Mouse (Mus musculus) activated CD4-positive, CD25-positive, alpha-beta regulatory T cell, adult 4 months (primary cell): ENCODE results near the gene Tenm1. TPM values are rescaled to one million over a fixed set of nuclear protein-coding genes. Genes with fewer than 3 reads are reported as not detected.

Experiments used
- ATAC-seq: one replicate; pipeline ENCODE4 v1.8.0; 2017
- polyA plus RNA-seq, 2 experiments: library from polyadenylated mRNA; unstranded; fragments of 100-300 nt; shearing (Covaris generic); gene quantifications; one replicate each; pipeline ENCODE4 v1.2.1; 2017

Gene Tenm1
- polyA plus RNA-seq, 2 experiments from 2014 or later: 0.07 TPM; not detected in 1

GRCm38 (mm10) chrX:42718078-42718785 lies 710.7 kb downstream of the Tenm1 start:
- ATAC-seq: no peak

GRCm38 (mm10) chrX:42700291-42700690 lies 728.6 kb downstream of the Tenm1 start:
- ATAC-seq: no peak

GRCm38 (mm10) chrX:42647131-42647530 lies 781.8 kb downstream of the Tenm1 start:
- ATAC-seq: no peak

GRCm38 (mm10) chrX:42580521-42580920 lies 848.4 kb downstream of the Tenm1 start:
- ATAC-seq: no peak

- no peak for ATAC-seq
Observed at GRCm38 (mm10) chrX:42558683-42559082, 870.2 kb downstream of the Tenm1 start.

GRCm38 (mm10) chrX:42557284-42557683 lies 871.6 kb downstream of the Tenm1 start:
- peak; percentile 65 for ATAC-seq

GRCm38 (mm10) chrX:42548513-42548912 lies 880.4 kb downstream of the Tenm1 start:
- ATAC-seq: peak; percentile 63

- no peak for ATAC-seq
Observed at GRCm38 (mm10) chrX:42545076-42545475, 883.9 kb downstream of the Tenm1 start.

GRCm38 (mm10) chrX:42540756-42541053 lies 888.2 kb downstream of the Tenm1 start:
- peak; percentile 70 for ATAC-seq

- peak; percentile 37 for ATAC-seq
Observed at GRCm38 (mm10) chrX:42540030-42540755, 888.7 kb downstream of the Tenm1 start.

- no peak for ATAC-seq
Observed at GRCm38 (mm10) chrX:42530703-42531102, 898.2 kb downstream of the Tenm1 start.

- ATAC-seq: no peak
Observed at GRCm38 (mm10) chrX:42522868-42523267, 906.1 kb downstream of the Tenm1 start.

- ATAC-seq: no peak
Observed at GRCm38 (mm10) chrX:42512567-42512966, 916.4 kb downstream of the Tenm1 start.

GRCm38 (mm10) chrX:42511105-42511504 lies 917.8 kb downstream of the Tenm1 start:
- peak; percentile 62 for ATAC-seq

- ATAC-seq: peak; percentile 62
Observed at GRCm38 (mm10) chrX:42502291-42503043, 926.5 kb downstream of the Tenm1 start, which contains the start of gene Sh2d1a. Gene Sh2d1a, plus strand, starts transcription at chrX:42502453.

- ATAC-seq: no peak
Observed at GRCm38 (mm10) chrX:42500538-42500937, 928.4 kb downstream of the Tenm1 start.

- ATAC-seq: no peak
Observed at GRCm38 (mm10) chrX:42490336-42490735, 938.6 kb downstream of the Tenm1 start.

GRCm38 (mm10) chrX:42489446-42489845 lies 939.5 kb downstream of the Tenm1 start, which contains the start of gene Tex13c2:
Gene Tex13c2, plus strand, starts transcription at chrX:42489691.
- no peak for ATAC-seq

Other genes with a start within 250 kb of the Tenm1 start
- gene Tex13c1, start 162.0 kb upstream of the Tenm1 start, polyA plus RNA-seq: not detected